Mouse (Mus musculus) hindbrain, embryonic 15.5 days (tissue): ENCODE results near the gene Kif19a. TPM values are rescaled to one million over a fixed set of nuclear protein-coding genes. Genes with fewer than 3 reads are reported as not detected.

Experiments
- polyA plus RNA-seq: library from polyadenylated mRNA; unstranded; fragments of >200 nt; fragmentation: Nextera tagmentation; extraction: Ambion mirVana; gene quantifications from 2 replicates; pipeline ENCODE4 v1.2.1, GENCODE M21; 2015

The Kif19a gene
- polyA plus RNA-seq, 1 experiment from 2014 or later, result 0.51 TPM

Other genes with a start within 250 kb of the Kif19a start
- gene Rpl38, start 96.9 kb upstream of the Kif19a start, polyA plus RNA-seq, result 747 and 837 TPM in 2 replicates
- 31.6 and 35.1 TPM in 2 replicates for gene Ttyh2, start 90.0 kb upstream of the Kif19a start, polyA plus RNA-seq
- 2.5 and 3.1 TPM in 2 replicates for gene Dnaic2, start 38.0 kb upstream of the Kif19a start, polyA plus RNA-seq
- gene Btbd17, start 30.6 kb downstream of the Kif19a start, polyA plus RNA-seq, result 26.0 and 26.4 TPM in 2 replicates
- not detected in 2 replicates for gene Gpr142, start 33.5 kb downstream of the Kif19a start, polyA plus RNA-seq
- 8.5 and 11.6 TPM in 2 replicates for gene Gprc5c, start 85.8 kb downstream of the Kif19a start, polyA plus RNA-seq
- gene Cd300a, start 124.7 kb downstream of the Kif19a start, polyA plus RNA-seq, result 1.4 and 1.7 TPM in 2 replicates
- 0.19 and 0.20 TPM in 2 replicates for gene Cd300lb, start 169.0 kb downstream of the Kif19a start, polyA plus RNA-seq
- not detected in 2 replicates for gene Cd300c, start 203.8 kb downstream of the Kif19a start, polyA plus RNA-seq
- gene Cd300ld, start 224.5 kb downstream of the Kif19a start, polyA plus RNA-seq, result 0.20 TPM in 1 of 2 replicates, not detected in the other
- gene Cd300c2, start 236.5 kb downstream of the Kif19a start, polyA plus RNA-seq, result 1.1 and 2.3 TPM in 2 replicates